Mouse (Mus musculus): ENCODE results near the gene Disc1.

The Disc1 gene

GRCm38 (mm10) chr8:125067596-125067960, 13.6 kb downstream of the Disc1 start:
- DNase-seq (ENCODE audit: low read depth, low spot score): no peak

GRCm38 (mm10) chr8:125068146-125068905, 14.3 kb downstream of the Disc1 start:
- peak; percentile 18 for DNase-seq (ENCODE audit: low read depth, low spot score)

- DNase-seq (ENCODE audit: low read depth, low spot score): no peak
Observed at GRCm38 (mm10) chr8:125069304-125069703, 15.3 kb downstream of the Disc1 start.

GRCm38 (mm10) chr8:125069733-125070132, 15.7 kb downstream of the Disc1 start:
- DNase-seq (ENCODE audit: low read depth, low spot score): no peak

GRCm38 (mm10) chr8:125074141-125074540, 20.1 kb downstream of the Disc1 start:
- no peak for DNase-seq (ENCODE audit: low read depth, low spot score)

- no peak for DNase-seq (ENCODE audit: low read depth, low spot score)
Observed at GRCm38 (mm10) chr8:125074581-125074980, 20.6 kb downstream of the Disc1 start.

- DNase-seq (ENCODE audit: low read depth, low spot score): no peak
Observed at GRCm38 (mm10) chr8:125075389-125075788, 21.4 kb downstream of the Disc1 start.

- no peak for DNase-seq (ENCODE audit: low read depth, low spot score)
Observed at GRCm38 (mm10) chr8:125077326-125077725, 23.3 kb downstream of the Disc1 start.

GRCm38 (mm10) chr8:125078771-125079384, 24.9 kb downstream of the Disc1 start:
- no peak for DNase-seq (ENCODE audit: low read depth, low spot score)

- no peak for DNase-seq (ENCODE audit: low read depth, low spot score)
Observed at GRCm38 (mm10) chr8:125080388-125081344, 26.7 kb downstream of the Disc1 start.

- DNase-seq (ENCODE audit: low read depth, low spot score): no peak
Observed at GRCm38 (mm10) chr8:125083746-125084145, 29.8 kb downstream of the Disc1 start.

- DNase-seq (ENCODE audit: low read depth, low spot score): no peak
Observed at GRCm38 (mm10) chr8:125084523-125084922, 30.5 kb downstream of the Disc1 start.

- no peak for DNase-seq (ENCODE audit: low read depth, low spot score)
Observed at GRCm38 (mm10) chr8:125090889-125091740, 37.1 kb downstream of the Disc1 start.

- DNase-seq (ENCODE audit: low read depth, low spot score): no peak
Observed at GRCm38 (mm10) chr8:125097140-125097539, 43.1 kb downstream of the Disc1 start.

GRCm38 (mm10) chr8:125098050-125098449, 44.1 kb downstream of the Disc1 start:
- DNase-seq (ENCODE audit: low read depth, low spot score): no peak

- DNase-seq (ENCODE audit: low read depth, low spot score): no peak
Observed at GRCm38 (mm10) chr8:125102303-125102702, 48.3 kb downstream of the Disc1 start.

GRCm38 (mm10) chr8:125113171-125113570, 59.2 kb downstream of the Disc1 start:
- no peak for DNase-seq (ENCODE audit: low read depth, low spot score)

GRCm38 (mm10) chr8:125113831-125114230, 59.8 kb downstream of the Disc1 start:
- no peak for DNase-seq (ENCODE audit: low read depth, low spot score)

GRCm38 (mm10) chr8:125115321-125115720, 61.3 kb downstream of the Disc1 start:
- no peak for DNase-seq (ENCODE audit: low read depth, low spot score)

- peak; percentile 53 for DNase-seq (ENCODE audit: low read depth, low spot score)
Observed at GRCm38 (mm10) chr8:125116616-125117015, 62.6 kb downstream of the Disc1 start.

GRCm38 (mm10) chr8:125126482-125126881, 72.5 kb downstream of the Disc1 start:
- no peak for DNase-seq (ENCODE audit: low read depth, low spot score)
